Mouse (Mus musculus) embryonic fibroblast, embryonic 13.5 days (primary cell): Measurements from ENCODE around the gene Gm973. TPM values are rescaled to one million over a fixed set of nuclear protein-coding genes. Genes with fewer than 3 reads are reported as not detected.

Experiments used
- H3K27ac ChIP-seq: 2 replicates; pipeline ENCODE4 v1.5.1; 2012; ENCODE audit warnings: low read length, control low read depth, inconsistent platforms; ENCODE audit not compliant: insufficient read depth
- H3K4me1 ChIP-seq: 2 replicates; pipeline ENCODE4 v1.6.1; 2011; ENCODE audit warnings: low read length; ENCODE audit not compliant: control insufficient read depth, insufficient read depth
- H3K4me3 ChIP-seq: 2 replicates; pipeline ENCODE4 v1.5.1; 2011; ENCODE audit warnings: mild to moderate bottlenecking, control low read depth, low read length; ENCODE audit not compliant: insufficient read depth
- CTCF ChIP-seq: IDR thresholded peaks from 2 replicates; pipeline ENCODE4 v1.5.1; 2011; ENCODE audit warnings: mild to moderate bottlenecking, control low read depth, low read length, moderate library complexity, borderline replicate concordance; ENCODE audit not compliant: insufficient read depth
- POLR2A ChIP-seq: IDR thresholded peaks from 2 replicates; pipeline ENCODE4 v1.6.1; 2011; ENCODE audit warnings: low read depth, mild to moderate bottlenecking, control low read depth, low read length, moderate library complexity
- polyA plus RNA-seq: library from polyadenylated mRNA; stranded (reverse); fragments of >200 nt; gene quantifications from 2 replicates; pipeline ENCODE4 v1.2.4, GENCODE M21; 2011; ENCODE audit warnings: low read depth; ENCODE audit not compliant: missing spikeins, insufficient read length

Gm973 gene
- polyA plus RNA-seq, 1 experiment = not detected

DNA sequence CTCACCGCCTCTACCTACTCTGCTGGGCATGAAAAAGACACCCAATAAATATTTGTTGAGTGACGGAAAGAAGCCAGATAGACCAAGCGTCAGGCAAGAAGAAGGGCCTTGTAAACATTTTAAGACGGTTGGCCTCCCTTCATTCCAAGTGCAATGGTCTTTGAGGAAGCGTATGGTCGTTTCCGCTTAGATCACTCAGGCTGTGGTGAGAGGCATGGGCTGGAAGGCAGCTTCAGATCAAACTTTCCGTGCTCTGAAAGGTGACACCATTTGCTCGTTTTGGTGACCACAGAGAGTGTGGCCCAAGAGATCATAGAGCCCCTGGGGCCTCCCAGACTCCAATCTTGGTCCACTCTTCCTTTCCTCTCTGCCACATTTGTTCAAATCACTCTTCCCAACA, 79.5 kb downstream of the Gm973 start:
- Histone ChIP-seq H3K27ac (no peak overlapping the region), H3K4me3 (no peak overlapping the region)
- no peak for TF ChIP-seq POLR2A
- TF ChIP-seq CTCF = no peak

DNA sequence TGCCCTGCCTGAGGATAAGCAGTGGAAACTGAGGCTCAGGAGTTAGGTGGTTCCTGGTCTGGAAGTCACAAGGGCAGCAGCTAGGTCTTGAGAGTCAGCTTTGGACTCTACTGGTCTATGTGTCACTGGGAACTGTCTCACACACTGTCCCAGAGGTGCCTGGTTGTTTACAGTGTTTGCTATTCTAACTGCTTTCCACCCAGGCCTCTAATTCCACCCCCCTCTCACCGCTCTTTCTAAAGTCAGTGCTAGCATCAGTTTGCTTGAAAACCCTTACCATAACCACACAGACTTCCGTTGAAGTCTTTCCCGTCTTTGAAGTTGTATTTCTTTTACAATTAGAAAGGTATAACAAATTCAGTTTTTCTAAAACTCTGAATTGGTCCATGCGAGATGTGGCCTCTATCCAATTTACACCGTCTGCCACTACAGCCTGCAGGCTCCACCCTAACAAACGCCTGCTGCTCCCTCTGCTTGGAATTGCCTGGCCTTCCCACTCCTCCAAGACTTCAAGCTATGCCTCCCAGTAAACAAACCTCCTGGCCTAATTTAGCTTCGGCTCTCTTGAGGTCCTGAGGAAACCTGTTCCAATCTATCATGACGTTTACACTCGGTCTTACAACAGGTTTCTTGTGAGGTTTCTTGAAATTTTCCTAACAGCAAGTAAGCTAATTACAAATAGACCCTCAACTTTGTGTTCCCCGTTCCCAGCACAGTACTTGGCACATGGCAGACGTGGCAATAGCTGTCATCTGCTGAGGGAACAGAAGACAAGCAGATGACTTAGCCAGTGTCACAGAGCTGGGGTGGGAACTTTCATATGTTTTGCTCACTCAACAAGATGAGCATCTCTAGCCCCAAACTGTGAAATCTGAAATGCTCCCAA, 86.7 kb downstream of the Gm973 start:
- Histone ChIP-seq H3K27ac (no peak overlapping the region), H3K4me1 (no peaks in the 10 kb centered on the region), H3K4me3 (no peak overlapping the region)
- TF ChIP-seq CTCF = no peak
- TF ChIP-seq POLR2A = no peak

More for the DNA sequence above, 79.5 kb downstream of the Gm973 start:
- H3K4me1 ChIP-seq = no peaks in the 10 kb centered on the region

DNA sequence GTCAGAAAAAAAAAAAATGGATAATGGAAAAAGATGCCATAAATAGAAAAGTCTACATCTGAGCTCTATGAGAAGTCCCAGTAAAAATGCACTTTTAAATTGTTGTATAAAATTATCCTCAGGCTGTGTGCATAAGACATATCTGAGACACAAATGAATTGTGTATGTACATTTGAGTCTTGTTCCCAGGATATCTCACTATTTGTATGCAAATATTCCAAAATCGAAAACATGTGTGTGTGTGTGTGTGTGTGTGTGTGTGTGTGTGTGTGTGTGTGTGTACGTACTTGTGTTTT, 87.3 kb downstream of the Gm973 start:
- Histone ChIP-seq H3K4me3 (no peak overlapping the region), H3K4me1 (no peaks in the 10 kb centered on the region)
- TF ChIP-seq CTCF (no peak), POLR2A (no peak)

DNA sequence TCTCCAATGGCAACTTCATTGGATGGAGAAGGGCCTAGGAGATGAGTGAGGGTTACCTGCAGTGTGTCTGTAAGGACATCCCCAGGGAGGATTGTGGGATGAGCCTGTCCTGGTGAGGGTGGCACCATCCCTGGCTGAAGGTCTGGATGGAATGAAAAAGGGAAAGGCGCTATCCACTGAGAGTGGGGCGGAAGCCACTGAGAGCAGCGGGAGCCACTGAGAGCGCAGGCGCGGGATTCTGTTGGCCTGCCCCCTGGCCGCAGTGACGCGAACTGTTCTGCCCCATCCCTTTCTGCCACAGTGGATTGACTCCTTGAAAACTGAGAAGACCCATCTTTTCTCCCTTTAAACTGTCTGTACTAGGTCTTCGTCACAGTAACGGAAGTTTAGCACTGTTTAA, 87.8 kb downstream of the Gm973 start:
- TF ChIP-seq CTCF = peak; percentile 8; the same call in 1 of the 2 replicates
- no peak for TF ChIP-seq POLR2A
- no peaks in the 10 kb centered on the region for H3K4me1 ChIP-seq
- H3K27ac ChIP-seq = no peak overlapping the region
- no peak overlapping the region for H3K4me3 ChIP-seq

More for the DNA sequence above, 87.3 kb downstream of the Gm973 start:
- no peak overlapping the region for H3K27ac ChIP-seq

DNA sequence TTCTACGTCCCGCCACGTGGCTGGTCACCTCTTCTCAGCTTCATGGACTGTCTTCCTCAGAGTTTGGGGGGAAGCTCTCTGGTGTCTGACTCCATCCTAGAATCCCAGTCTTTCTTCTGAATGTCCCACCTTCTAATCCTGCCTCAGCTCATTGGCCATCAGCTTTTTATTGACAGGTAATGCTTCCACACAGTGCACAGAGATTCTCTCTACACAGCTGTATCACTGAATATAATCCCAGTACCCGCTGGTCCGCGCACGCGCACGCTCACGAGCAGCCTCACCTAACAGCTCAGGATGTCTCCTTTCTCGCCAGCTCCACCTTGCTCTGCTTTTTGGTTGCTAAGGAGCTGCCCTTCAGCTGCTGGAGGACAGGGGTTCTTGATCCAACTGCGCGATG, 90.4 kb downstream of the Gm973 start:
- TF ChIP-seq POLR2A = no peak
- no peak for TF ChIP-seq CTCF
- H3K4me1 ChIP-seq = no peaks in the 10 kb centered on the region
- no peak overlapping the region for H3K4me3 ChIP-seq
- H3K27ac ChIP-seq = no peak overlapping the region

DNA sequence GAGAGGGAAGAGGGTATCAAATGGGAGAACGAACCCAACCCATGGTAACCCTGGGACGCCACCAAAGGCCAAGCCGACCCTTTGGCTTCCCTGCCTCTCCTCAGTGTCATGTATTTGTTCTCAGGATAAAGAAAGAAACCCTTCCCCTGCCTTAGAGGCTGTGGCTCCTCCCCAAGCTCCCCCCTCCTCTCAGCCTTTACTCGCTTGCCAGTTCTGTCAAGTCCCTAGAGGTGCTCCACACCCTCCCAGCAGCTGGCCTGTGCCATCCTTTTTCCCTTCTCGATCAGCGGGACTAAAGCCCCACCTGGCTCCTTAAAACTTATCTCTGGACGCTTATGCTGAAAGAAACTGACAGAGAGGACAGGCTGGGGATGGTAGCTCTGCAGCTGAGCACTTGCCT, 91.0 kb downstream of the Gm973 start:
- Histone ChIP-seq H3K4me3 (no peak overlapping the region), H3K27ac (no peak overlapping the region), H3K4me1 (no peaks in the 10 kb centered on the region)
- TF ChIP-seq CTCF (no peak), POLR2A (no peak)

DNA sequence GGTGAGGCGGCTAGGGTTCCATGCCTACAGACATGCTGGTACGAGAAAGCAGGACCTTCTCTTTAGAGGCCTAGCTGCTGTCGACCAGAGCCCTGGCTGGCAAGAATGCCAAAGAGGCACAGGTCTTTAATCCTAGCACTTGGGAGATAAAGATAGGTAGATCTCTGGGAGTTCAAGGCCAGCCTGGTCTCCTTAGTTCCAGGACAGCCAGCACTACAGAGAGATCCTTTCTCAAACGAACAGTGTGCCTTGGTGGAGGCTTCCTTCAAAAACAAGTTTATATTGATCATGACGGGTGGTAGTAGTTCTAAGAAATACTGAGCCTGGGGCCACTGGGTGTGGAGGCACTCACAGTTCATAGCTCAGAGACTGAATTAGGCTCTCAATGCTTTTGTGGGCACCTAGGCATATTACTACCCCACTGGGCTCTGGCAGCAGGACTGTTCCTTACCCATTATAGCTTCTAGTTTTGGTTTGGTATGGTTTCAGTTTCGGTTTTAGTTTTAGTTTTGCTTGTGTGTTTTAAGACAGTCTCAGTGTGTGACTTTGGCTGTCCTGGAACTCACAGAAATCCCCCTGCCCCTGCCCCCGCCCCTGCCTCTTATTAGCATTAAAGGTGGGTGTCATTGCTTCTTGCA, 92.2 kb downstream of the Gm973 start:
- no peak overlapping the region for H3K27ac ChIP-seq
- no peaks in the 10 kb centered on the region for H3K4me1 ChIP-seq
- no peak overlapping the region for H3K4me3 ChIP-seq
- TF ChIP-seq POLR2A (no peak), CTCF (no peak)

DNA sequence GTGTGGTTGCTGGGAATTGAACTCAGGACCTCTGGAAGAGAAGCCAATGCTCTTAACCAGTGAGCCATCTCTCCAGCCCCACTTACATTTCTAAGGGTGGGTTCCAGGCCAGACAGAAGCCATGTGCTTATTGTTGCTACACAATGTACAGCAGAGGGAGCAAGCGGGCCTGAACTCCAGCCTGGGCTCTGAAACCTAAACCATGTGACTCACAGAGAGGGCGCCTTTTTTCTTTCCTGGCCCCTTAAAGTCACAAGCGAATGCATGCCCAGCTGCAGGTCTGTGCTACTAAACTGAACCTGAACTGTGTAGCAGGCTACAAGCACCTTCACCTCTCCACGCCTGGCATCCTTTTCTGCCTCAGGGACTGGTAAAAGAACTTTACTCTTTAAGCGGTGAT, 92.9 kb downstream of the Gm973 start:
- H3K27ac ChIP-seq = peak overlapping the region; percentile 80; the same call in 1 of the 2 replicates
- H3K4me1 ChIP-seq = no peaks in the 10 kb centered on the region
- no peak overlapping the region for H3K4me3 ChIP-seq
- no peak for TF ChIP-seq POLR2A
- no peak for TF ChIP-seq CTCF

DNA sequence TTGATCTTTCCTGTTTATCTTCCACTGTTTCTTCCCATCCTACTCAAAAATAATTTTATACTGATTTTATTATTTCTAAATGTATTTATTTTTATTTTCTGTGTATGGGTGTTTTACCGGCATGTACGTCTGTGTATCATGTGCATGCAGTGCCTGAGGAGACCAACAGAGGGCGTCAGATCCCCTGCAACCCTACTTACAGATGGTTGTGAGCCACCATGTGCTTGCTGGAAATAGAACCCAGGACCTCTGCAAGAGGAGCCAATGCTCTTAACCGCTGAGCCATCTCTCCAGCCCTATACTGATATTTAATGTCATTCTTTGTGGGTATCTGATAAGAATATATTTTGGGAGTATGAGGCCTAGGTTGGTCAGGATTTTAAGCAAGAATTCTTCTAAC, 93.4 kb downstream of the Gm973 start:
- H3K27ac ChIP-seq = peak overlapping the region; percentile 80
- no peaks in the 10 kb centered on the region for H3K4me1 ChIP-seq
- H3K4me3 ChIP-seq = no peak overlapping the region
- TF ChIP-seq POLR2A (no peak), CTCF (peak; percentile 70; the same call in 1 of the 2 replicates)

DNA sequence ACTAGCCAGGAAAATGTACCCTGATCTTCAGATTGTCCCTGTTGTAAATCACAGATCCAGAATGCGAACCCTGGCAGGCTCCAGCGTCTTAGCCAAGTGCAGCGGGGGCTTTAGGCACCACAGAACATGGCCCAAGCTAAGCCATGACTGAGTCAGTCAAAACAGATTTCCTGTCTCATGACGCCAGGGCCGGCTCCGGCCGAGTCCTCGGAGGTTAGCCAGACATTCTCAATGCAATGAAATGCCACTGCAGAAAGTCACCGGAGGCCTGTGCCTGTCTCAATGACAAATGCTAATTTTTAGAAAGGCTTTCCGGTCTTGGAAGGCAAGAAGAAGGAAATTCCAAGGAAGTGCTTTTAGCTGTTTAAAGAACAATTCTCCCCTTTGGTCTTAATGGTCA, 93.8 kb downstream of the Gm973 start:
- H3K4me3 ChIP-seq = no peak overlapping the region
- H3K4me1 ChIP-seq = no peaks in the 10 kb centered on the region
- H3K27ac ChIP-seq = peak overlapping the region; percentile 88
- TF ChIP-seq POLR2A (no peak), CTCF (no peak)

DNA sequence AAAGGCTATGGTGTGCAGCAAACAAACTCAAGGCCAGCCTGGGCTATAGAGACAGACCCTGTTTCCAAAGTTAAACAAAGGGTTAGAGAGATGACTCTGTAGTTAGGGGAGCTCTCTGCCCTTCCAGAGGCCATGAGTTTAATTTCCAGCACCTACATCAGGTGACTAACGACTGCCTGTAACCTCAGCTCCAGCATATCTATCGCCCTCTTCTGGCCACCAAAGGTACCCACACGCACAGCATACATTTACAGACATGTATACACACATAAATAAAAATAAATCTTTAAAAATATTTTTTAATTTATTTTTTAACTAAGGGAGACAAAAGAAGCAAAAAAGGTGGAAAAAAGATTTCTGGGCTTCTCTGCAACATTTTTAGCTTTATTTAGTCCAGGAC, 94.9 kb downstream of the Gm973 start:
- Histone ChIP-seq H3K27ac (peak overlapping the region; percentile 88; the same call in 1 of the 2 replicates), H3K4me1 (no peaks in the 10 kb centered on the region), H3K4me3 (no peak overlapping the region)
- TF ChIP-seq CTCF (no peak), POLR2A (no peak)
